Mouse (Mus musculus): Measurements from ENCODE around the gene Cphx2.
"Not testable (repeated sequence)": the region's sequence is repeated elsewhere in the genome, so short reads cannot be mapped to it uniquely, and the experiment has no call there.

DNA sequence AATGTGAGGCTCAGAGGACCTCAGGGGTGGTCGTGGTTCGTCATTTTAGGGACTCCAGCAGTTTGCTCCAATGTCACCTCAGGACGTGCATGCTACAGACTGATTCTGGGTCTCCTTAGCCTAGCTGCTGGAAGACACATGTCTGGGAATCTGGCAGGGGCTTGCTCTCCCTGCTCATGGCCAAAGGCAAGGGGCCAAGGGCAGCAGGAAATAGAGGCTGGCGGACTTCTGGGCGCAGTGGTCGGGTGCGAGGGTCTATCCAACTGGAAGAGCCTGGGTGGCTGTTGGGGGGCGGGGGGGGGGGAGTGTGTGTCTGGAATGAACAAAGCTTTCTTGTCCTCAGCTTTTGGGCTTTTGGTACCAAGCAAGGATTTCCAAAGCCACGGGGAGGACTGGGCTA, 32.5 kb upstream of the Cphx2 start:
- not testable (repeated sequence) for TF ChIP-seq CTCF, POLR2A (IDR thresholded peaks at IDR 0.05; ENCODE audit: extremely low read depth, insufficient read depth, low read length)
